Comparison of ENCODE assay signal across 23 mouse cellular contexts in genomic region chr9:50502949-50503348, GRCm38 (mm10). TPM values are rescaled to one million over a fixed set of nuclear protein-coding genes. Genes with fewer than 3 reads are reported as not detected.
"Had no signal": no experiment of that assay in that cellular context is flagged by ENCODE, and none has a peak within 500 bp of the region (broad histone marks: within the 10 kb centered on the region; RNA-seq: fewer than 3 reads in every experiment).

No protein-coding gene starts in this region.

- H3K4me3 ChIP-seq: lung, embryonic 15.5 days; midbrain, embryonic 10.5 days; midbrain, embryonic 12.5 days; neural tube, embryonic 12.5 days had no signal

- H3K36me3 ChIP-seq: lung, embryonic 15.5 days; midbrain, embryonic 10.5 days; midbrain, embryonic 12.5 days; neural tube, embryonic 12.5 days had no signal

- H3K9ac ChIP-seq: liver, embryonic 14.5 days; lung, embryonic 15.5 days; midbrain, embryonic 12.5 days; neural tube, embryonic 12.5 days had no signal

- H3K27me3 ChIP-seq: lung, embryonic 15.5 days; midbrain, embryonic 12.5 days; neural tube, embryonic 12.5 days had no signal

- H3K4me1 ChIP-seq: lung, embryonic 15.5 days; midbrain, embryonic 12.5 days had no signal

- H3K4me2 ChIP-seq: lung, embryonic 15.5 days; midbrain, embryonic 12.5 days; neural tube, embryonic 12.5 days had no signal

- ATAC-seq: lung, postnatal 0 days; midbrain, embryonic 16.5 days had no signal

- H3K9me3 ChIP-seq: lung, embryonic 15.5 days; midbrain, embryonic 10.5 days; midbrain, embryonic 12.5 days; neural tube, embryonic 12.5 days had no signal

- H3K27ac ChIP-seq: liver, embryonic 14.5 days; lung, embryonic 15.5 days; midbrain, embryonic 10.5 days; midbrain, embryonic 12.5 days; neural tube, embryonic 12.5 days had no signal

- DNase-seq: lung, adult 2 months; lung, postnatal 14 days; lung, postnatal 4 days; midbrain, embryonic 14.5 days; right cerebral cortex, postnatal 14 days; right cerebral cortex, postnatal 4 days; spleen, adult 18-20 months; thymus, adult 18-20 months; thymus, postnatal 14 days; thymus, postnatal 36 days had no signal

RNA-seq across cellular contexts. Expression of gene Plet1, which starts 8.6 kb away (rescaled TPM):
- total RNA-seq: megakaryocyte-erythroid progenitor cell, adult 5-6 weeks had no signal

RNA-seq across cellular contexts. Expression of gene Il18, which starts 51.7 kb away (rescaled TPM):
- total RNA-seq: megakaryocyte-erythroid progenitor cell, adult 5-6 weeks had no signal

RNA-seq across cellular contexts. Expression of gene Tex12, which starts 58.2 kb away (rescaled TPM):
- total RNA-seq: megakaryocyte-erythroid progenitor cell, adult 5-6 weeks; neutrophil, adult 5-6 weeks had no signal
- polyA plus RNA-seq: liver, embryonic 14.5 days; liver, embryonic 16.5 days; lung, adult 2 months; lung, embryonic 15.5 days; lung, postnatal 0 days; small intestine, adult 2 months; stomach, embryonic 14.5 days; thymus, postnatal 0 days had no signal
